Mouse (Mus musculus) MEL (cell line): ENCODE measurements around the gene Cpeb4. TPM values are rescaled to one million over a fixed set of nuclear protein-coding genes. Genes with fewer than 3 reads are reported as not detected.
A peak's percentile ranks its signal among the peaks of the same experiment; 100 is the strongest.
"Not testable (repeated sequence)": the region's sequence is repeated elsewhere in the genome, so short reads cannot be mapped to it uniquely, and the experiment has no call there.

Experiments
- DNase-seq: peaks from one replicate; pipeline ENCODE4 v3.0.0; 2011; ENCODE audit warnings: low read depth, low spot score
- H3K27ac ChIP-seq: 2 replicates; pipeline ENCODE4 v1.5.1; 2012; ENCODE audit warnings: low read depth, mild to moderate bottlenecking, control low read depth, low read length, moderate library complexity; ENCODE audit not compliant: control insufficient read depth
- H3K27me3 ChIP-seq, 2 experiments: fragments of 150-350 bp in 1 of 2; sonication (generic) in 1 of 2; 2 replicates each; pipeline ENCODE4 v1.6.1; 2012; ENCODE audit warnings: low read length in 2 of 2, mild to moderate bottlenecking in 2 of 2, improper control_type of control experiment in 1 of 2, moderate library complexity in 1 of 2; ENCODE audit not compliant: insufficient read depth in 2 of 2, control insufficient read depth in 1 of 2
- H3K36me3 ChIP-seq, 2 experiments: 2 replicates each; pipeline ENCODE4 v1.6.1; 2012 to 2014; ENCODE audit warnings: low read length in 2 of 2, improper control_type of control experiment in 1 of 2, inconsistent platforms in 1 of 2, mild to moderate bottlenecking in 1 of 2; ENCODE audit not compliant: insufficient read depth in 2 of 2, control insufficient read depth in 1 of 2
- H3K4me1 ChIP-seq, 2 experiments: fragments of 150-350 bp in 1 of 2; sonication (generic) in 1 of 2; 2 replicates each; pipeline ENCODE4 v1.6.1; 2012; ENCODE audit warnings: low read length in 2 of 2, improper control_type of control experiment in 1 of 2, mild to moderate bottlenecking in 1 of 2; ENCODE audit not compliant: insufficient read depth in 2 of 2, control insufficient read depth in 1 of 2
- H3K4me3 ChIP-seq, 2 experiments: fragments of 150-350 bp in 1 of 2; sonication (generic) in 1 of 2; 2 replicates each; pipeline ENCODE4 v1.5.1; 2012; ENCODE audit warnings: low read depth in 2 of 2, low read length in 2 of 2, mild to moderate bottlenecking in 2 of 2, moderate library complexity in 2 of 2, control low read depth in 1 of 2, improper control_type of control experiment in 1 of 2; ENCODE audit not compliant: control insufficient read depth in 1 of 2, insufficient read depth in 1 of 2
- H3K79me2 ChIP-seq: 2 replicates; pipeline ENCODE4 v1.6.1; 2012; ENCODE audit warnings: mild to moderate bottlenecking, low read length, moderate library complexity; ENCODE audit not compliant: control insufficient read depth, poor library complexity, insufficient read depth
- H3K9ac ChIP-seq: 2 replicates; pipeline ENCODE4 v1.6.1; 2012; ENCODE audit warnings: low read depth, mild to moderate bottlenecking, control low read depth, low read length, moderate library complexity; ENCODE audit not compliant: control insufficient read depth, poor library complexity, severe bottlenecking
- H3K9me3 ChIP-seq: fragments of 150-350 bp; sonication (generic); replicated peaks from 2 replicates; pipeline ENCODE4 v1.6.1; 2012; ENCODE audit warnings: mild to moderate bottlenecking, low read length, improper control_type of control experiment, moderate library complexity; ENCODE audit not compliant: insufficient read depth
- CHD1 ChIP-seq: IDR thresholded peaks from 2 replicates; pipeline ENCODE4 v1.6.1; 2012; ENCODE audit warnings: low read depth, mild to moderate bottlenecking, inconsistent platforms, low read length, improper control_type of control experiment
- CHD2 ChIP-seq: IDR thresholded peaks from 2 replicates; pipeline ENCODE4 v1.6.1; 2011; ENCODE audit warnings: low read length, improper control_type of control experiment
- E2F4 ChIP-seq: IDR thresholded peaks from 2 replicates; pipeline ENCODE4 v1.6.1; 2011; ENCODE audit warnings: low read depth, low read length, improper control_type of control experiment, borderline replicate concordance
- ELF1 ChIP-seq: IDR thresholded peaks from 2 replicates; pipeline ENCODE4 v1.6.1; 2014; ENCODE audit warnings: low read depth, mild to moderate bottlenecking, inconsistent platforms, low read length, improper control_type of control experiment, moderate library complexity
- EP300 ChIP-seq, 2 experiments: IDR thresholded peaks; 2 replicates each; pipeline ENCODE4 v1.6.1; 2011; ENCODE audit warnings: improper control_type of control experiment in 2 of 2, low read length in 2 of 2, low read depth in 1 of 2, mild to moderate bottlenecking in 1 of 2
- ETS1 ChIP-seq: IDR thresholded peaks from 2 replicates; pipeline ENCODE4 v1.6.1; 2012; ENCODE audit warnings: low read depth, mild to moderate bottlenecking, inconsistent platforms, low read length, improper control_type of control experiment, moderate library complexity
- GABPA ChIP-seq: IDR thresholded peaks from 2 replicates; pipeline ENCODE4 v1.6.1; 2012; ENCODE audit warnings: low read depth, mild to moderate bottlenecking, inconsistent platforms, low read length, improper control_type of control experiment, moderate library complexity
- GATA1 ChIP-seq: IDR thresholded peaks from 2 replicates; pipeline ENCODE4 v1.6.1; 2011; ENCODE audit warnings: low read depth, low read length, improper control_type of control experiment
- MAFK ChIP-seq: IDR thresholded peaks from 2 replicates; pipeline ENCODE4 v1.6.1; 2011; ENCODE audit warnings: low read depth, mild to moderate bottlenecking, low read length, improper control_type of control experiment, borderline replicate concordance
- MAX ChIP-seq: IDR thresholded peaks from 2 replicates; pipeline ENCODE4 v1.6.1; 2011; ENCODE audit warnings: low read length, improper control_type of control experiment
- MAZ ChIP-seq: IDR thresholded peaks from 2 replicates; pipeline ENCODE4 v1.6.1; 2012; ENCODE audit warnings: low read depth, mild to moderate bottlenecking, inconsistent platforms, low read length, improper control_type of control experiment
- MEF2A ChIP-seq: IDR thresholded peaks from 2 replicates; pipeline ENCODE4 v1.6.1; 2014; ENCODE audit warnings: low read depth, mild to moderate bottlenecking, inconsistent platforms, low read length, improper control_type of control experiment; ENCODE audit not compliant: poor library complexity, insufficient replicate concordance, severe bottlenecking; ENCODE audit errors: extremely low read depth
- MYB ChIP-seq: IDR thresholded peaks from 2 replicates; pipeline ENCODE4 v1.6.1; 2011; ENCODE audit warnings: mild to moderate bottlenecking, low read depth, low read length, improper control_type of control experiment
- NELFE ChIP-seq: IDR thresholded peaks from 2 replicates; pipeline ENCODE4 v1.6.1; 2011; ENCODE audit warnings: low read depth, low read length, improper control_type of control experiment
- NRF1 ChIP-seq: IDR thresholded peaks from 2 replicates; pipeline ENCODE4 v1.6.1; 2014; ENCODE audit warnings: low read depth, mild to moderate bottlenecking, inconsistent platforms, low read length, improper control_type of control experiment, moderate library complexity; ENCODE audit not compliant: poor library complexity, insufficient read depth, severe bottlenecking
- POLR2AphosphoS2 ChIP-seq: IDR thresholded peaks from 2 replicates; pipeline ENCODE4 v1.6.1; 2011; ENCODE audit warnings: low read length, improper control_type of control experiment
- POLR2AphosphoS5 ChIP-seq: IDR thresholded peaks from 2 replicates; pipeline ENCODE4 v1.6.1; 2012; ENCODE audit warnings: low read depth, borderline replicate concordance, mild to moderate bottlenecking, inconsistent platforms, low read length, moderate library complexity, mixed read lengths
- RCOR1 ChIP-seq: IDR thresholded peaks from 2 replicates; pipeline ENCODE4 v1.6.1; 2012; ENCODE audit warnings: low read depth, mild to moderate bottlenecking, inconsistent platforms, low read length, improper control_type of control experiment
- SIN3A ChIP-seq: IDR thresholded peaks from 2 replicates; pipeline ENCODE4 v1.6.1; 2012; ENCODE audit warnings: low read length, improper control_type of control experiment, inconsistent platforms
- SMC3 ChIP-seq: IDR thresholded peaks from 2 replicates; pipeline ENCODE4 v1.6.1; 2011; ENCODE audit warnings: low read depth, low read length, improper control_type of control experiment
- TAL1 ChIP-seq: IDR thresholded peaks from 2 replicates; pipeline ENCODE4 v1.6.1; 2012; ENCODE audit warnings: mild to moderate bottlenecking, inconsistent platforms, low read length, moderate library complexity, mixed read lengths
- TBP ChIP-seq: IDR thresholded peaks from 2 replicates; pipeline ENCODE4 v1.8.0; 2011; ENCODE audit warnings: low read depth, low read length, improper control_type of control experiment
- TCF12 ChIP-seq: IDR thresholded peaks from 2 replicates; pipeline ENCODE4 v1.6.1; 2014; ENCODE audit warnings: low read depth, mild to moderate bottlenecking, inconsistent platforms, low read length, improper control_type of control experiment, moderate library complexity
- USF1 ChIP-seq: IDR thresholded peaks from 2 replicates; pipeline ENCODE4 v1.6.1; 2014; ENCODE audit warnings: low read depth, mild to moderate bottlenecking, inconsistent platforms, low read length, improper control_type of control experiment, moderate library complexity
- ZMIZ1 ChIP-seq: IDR thresholded peaks from 2 replicates; pipeline ENCODE4 v1.6.1; 2012; ENCODE audit warnings: low read depth, mild to moderate bottlenecking, inconsistent platforms, low read length, improper control_type of control experiment, moderate library complexity
- polyA plus RNA-seq, 2 experiments: library from polyadenylated mRNA; stranded (reverse) in 1 of 2; unstranded in 1 of 2; fragments of >175 nt in 1 of 2; fragments of >200 nt in 1 of 2; gene quantifications; 2 replicates each; pipeline versions ENCODE4 v1.2.1 to v1.2.4; 2012; ENCODE audit warnings: low replicate concordance in 2 of 2, low read depth in 1 of 2; ENCODE audit not compliant: insufficient read length in 2 of 2, insufficient read depth in 1 of 2, missing spikeins in 1 of 2
- total RNA-seq: library from RNA; depleted of rRNA; stranded (reverse); fragments of 300-350 nt; gene quantifications from 2 replicates; pipeline ENCODE4 v1.2.3, GENCODE M21; 2012

Cpeb4 gene
- total and polyA plus RNA-seq, 3 experiments, result 3.8 to 4.9 TPM; not detected in 1

DNA sequence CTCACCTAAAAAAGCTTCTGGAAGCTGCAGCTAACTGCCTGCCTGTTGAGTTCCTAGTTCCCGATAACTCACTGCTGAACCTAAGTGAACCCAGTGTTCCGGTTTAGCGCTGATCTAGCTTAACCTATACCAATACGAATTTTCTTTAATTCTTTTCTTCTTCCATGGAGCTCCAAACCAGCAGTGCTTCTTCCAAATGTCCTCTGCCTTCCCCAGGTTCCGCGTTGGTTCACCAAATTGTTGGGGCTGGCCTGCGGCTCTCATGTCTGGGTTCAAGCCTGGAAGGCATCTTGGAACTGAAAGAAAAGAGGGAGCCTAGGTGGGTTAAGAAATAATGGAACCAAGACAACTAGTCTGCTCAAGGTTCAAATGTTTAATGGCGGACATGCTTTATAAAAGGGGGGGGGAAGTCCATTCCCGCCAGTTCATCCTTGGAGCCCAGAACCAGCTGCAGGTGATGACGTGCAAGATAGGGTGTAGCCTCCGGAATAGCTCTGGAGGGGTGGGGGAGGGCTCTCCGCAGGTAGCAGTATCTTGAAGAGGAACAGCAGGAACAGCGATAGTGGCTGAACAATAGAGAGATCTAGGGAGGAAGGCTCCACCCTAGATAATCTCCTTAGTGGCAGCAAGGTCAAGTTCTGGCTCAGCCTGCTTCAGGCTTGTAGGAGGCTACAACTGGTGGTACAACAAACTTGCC, 110.4 kb downstream of the Cpeb4 start:
- H3K27me3 ChIP-seq, result not testable (repeated sequence)
- TF ChIP-seq ZMIZ1 (0 out of 2 replicates have a peak, but pooled peaks have one; percentile 7), E2F4 (0 out of 2 replicates have a peak, but pooled peaks have one; percentile 16), ETS1 (peak; percentile 74), CHD1 (peak; percentile 55; the same call in 1 of the 2 replicates), NELFE (peak; percentile 32; the same call in 1 of the 2 replicates), GATA1 (peak; percentile 78), TBP (peak; percentile 54; the same call in 1 of the 2 replicates), SIN3A (0 out of 2 replicates have a peak, but pooled peaks have one; percentile 30), TCF12 (peak; percentile 70; the same call in 1 of the 2 replicates), EP300 (IDR thresholded peaks at IDR 0.05; ENCODE audit: low read depth in 1 of 2, low read length in 2 of 2) (peak; percentile 46 to 60; a peak in 1 of 4 replicates)
- TF ChIP-seq, all 39 proteins: peak for 10; not testable (repeated sequence) for 29
- not testable (repeated sequence) for H3K79me2 ChIP-seq, H3K9me3 ChIP-seq
- peak overlapping the region; percentile 85 for H3K27ac ChIP-seq
- H3K4me3 ChIP-seq, result peak overlapping the region; percentile 75 to 92
- peaks cover 5 to 10% of the 10 kb centered on the region in 2 experiments; a peak in 2 of 4 replicates for H3K4me1 ChIP-seq
- peaks cover 0 to 14% of the 10 kb centered on the region in 2 experiments; a peak in 2 of 4 replicates for H3K36me3 ChIP-seq
- peak overlapping the region; percentile 81 for H3K9ac ChIP-seq
- DNase-seq, result peak; percentile 82

DNA sequence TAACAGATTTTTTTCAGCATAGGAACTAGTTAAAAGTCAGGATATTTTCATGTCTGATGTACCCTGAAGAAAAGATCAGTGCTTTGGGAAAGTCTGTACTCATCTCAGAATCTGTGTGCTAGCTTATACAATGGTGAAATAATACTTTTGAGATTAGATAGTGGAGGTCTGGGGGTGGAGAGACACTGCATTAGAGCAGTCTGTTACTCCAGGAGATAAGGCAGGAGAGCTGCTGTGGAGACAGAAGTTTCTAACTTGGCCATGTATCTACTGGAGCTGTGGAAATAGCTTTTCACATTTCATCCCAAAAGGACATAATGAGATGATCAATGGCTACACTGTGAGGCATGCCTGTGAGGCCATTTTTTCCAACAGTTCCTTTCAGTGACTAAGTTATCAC, 111.2 kb downstream of the Cpeb4 start:
- peak overlapping the region; percentile 61 for H3K27ac ChIP-seq
- H3K4me1 ChIP-seq, result peaks cover 5 to 10% of the 10 kb centered on the region in 2 experiments; a peak in 2 of 4 replicates
- no peaks in the 10 kb centered on the region; the same call in 1 of the 2 replicates for H3K79me2 ChIP-seq
- H3K4me3 ChIP-seq, result no peak overlapping the region
- no peak for TF ChIP-seq MAZ
- TF ChIP-seq USF1, result no peak
- TF ChIP-seq MYB, result no peak
- TF ChIP-seq MAX, result 0 out of 2 replicates have a peak, but pooled peaks have one; percentile 24
- TF ChIP-seq GATA1, result peak; percentile 92
- TF ChIP-seq NRF1, result no peak
- TF ChIP-seq MEF2A, result no peak
- no peak for TF ChIP-seq SMC3
- TF ChIP-seq TCF12, result peak; percentile 29; the same call in 1 of the 2 replicates
- no peak for TF ChIP-seq NELFE
- TF ChIP-seq RCOR1, result peak; percentile 84
- TF ChIP-seq CHD2, result no peak
- no peak for TF ChIP-seq ZMIZ1
- TF ChIP-seq MAFK, result no peak
- no peak for TF ChIP-seq POLR2AphosphoS5
- TF ChIP-seq POLR2AphosphoS2, result no peak
- TF ChIP-seq TAL1, result no peak
- TF ChIP-seq ELF1, result no peak
- no peak for TF ChIP-seq GABPA
- TF ChIP-seq EP300 (IDR thresholded peaks at IDR 0.05; ENCODE audit: low read depth in 1 of 2, low read length in 2 of 2), result peak; percentile 66 to 76
- TF ChIP-seq ETS1, result peak; percentile 67
- TF ChIP-seq, all 39 proteins: peak for 6
- Histone ChIP-seq H3K9ac (no peak overlapping the region), H3K27me3 (no peaks in the 10 kb centered on the region), H3K9me3 (no peaks in the 10 kb centered on the region), H3K36me3 (peaks cover 0 to 14% of the 10 kb centered on the region in 2 experiments; a peak in 2 of 4 replicates)
- DNase-seq, result peak; percentile 55
